ENCODE assay signal across 29 mouse cellular contexts in genomic region chr13:100634106-100634691, GRCm38 (mm10). TPM values are rescaled to one million over a fixed set of nuclear protein-coding genes. Genes with fewer than 3 reads are reported as not detected.
DNase-seq lines count a peak whose midpoint lies in the region; ATAC-seq lines count a peak whose summit lies in the region.
"Had no signal": no experiment of that assay in that cellular context is flagged by ENCODE, and none has a peak within 500 bp of the region (broad histone marks: within the 10 kb centered on the region; RNA-seq: fewer than 3 reads in every experiment).

No protein-coding gene starts in this region.

- DNase-seq in 416B (ENCODE audit: low read depth) (peak; percentile 79), MEL-GATA-1-ER (ENCODE audit: extremely low read depth, low read depth) (peak; percentile 85)
- no peak for DNase-seq in midbrain, embryonic 14.5 days
- DNase-seq in lung, postnatal 36 days: no peak
- DNase-seq in cerebellum, postnatal 25 days: no peak
- DNase-seq: adrenal gland, adult 2 months; adrenal gland, postnatal 14 days; B cell, adult 2 months; cerebellum, adult 11 months; cerebellum, adult 2 months; cerebellum, adult 9-11 months; forebrain, postnatal 0 days; gastrocnemius, adult 2 months; gastrocnemius, postnatal 14 days; heart, adult 18-20 months; heart, postnatal 10 days; heart, postnatal 36 days had no signal

- WGBS in midbrain, embryonic 14.5 days: 98% methylated on average over 3 of the region's 3 CpGs

- no peak overlapping the region for H3K9ac ChIP-seq in midbrain, embryonic 14.5 days (replicated peaks; ENCODE audit: low read length)
- H3K9ac ChIP-seq: embryonic facial prominence, embryonic 12.5 days; embryonic facial prominence, embryonic 15.5 days; forebrain, postnatal 0 days; heart, embryonic 12.5 days; heart, embryonic 15.5 days; hindbrain, embryonic 13.5 days had no signal

- no peaks in the 10 kb centered on the region for H3K9me3 ChIP-seq in midbrain, embryonic 14.5 days (ENCODE audit: control insufficient read depth, low read length)
- H3K9me3 ChIP-seq: embryonic facial prominence, embryonic 12.5 days; embryonic facial prominence, embryonic 15.5 days; heart, embryonic 12.5 days; heart, embryonic 15.5 days; hindbrain, embryonic 10.5 days; hindbrain, embryonic 13.5 days had no signal

- no peaks in the 10 kb centered on the region for H3K4me1 ChIP-seq in midbrain, embryonic 14.5 days (ENCODE audit: control insufficient read depth, insufficient read depth, low read length)
- H3K4me1 ChIP-seq: embryonic facial prominence, embryonic 12.5 days; embryonic facial prominence, embryonic 15.5 days; heart, embryonic 12.5 days; heart, embryonic 15.5 days; hindbrain, embryonic 10.5 days; hindbrain, embryonic 13.5 days had no signal

- H3K4me2 ChIP-seq in midbrain, embryonic 14.5 days (ENCODE audit: low read length): no peak overlapping the region
- H3K4me2 ChIP-seq: embryonic facial prominence, embryonic 12.5 days; embryonic facial prominence, embryonic 15.5 days; heart, embryonic 12.5 days; heart, embryonic 15.5 days; hindbrain, embryonic 13.5 days had no signal

- peak; percentile 88 for ATAC-seq in megakaryocyte, adult 5-6 weeks (ENCODE audit: poor library complexity, severe bottlenecking)
- ATAC-seq in megakaryocyte-erythroid progenitor cell, adult 5-6 weeks (replicated peaks; ENCODE audit: low FRiP score, low TSS enrichment, poor library complexity, severe bottlenecking): 0 out of 2 replicates have a peak, but pooled peaks have one; percentile 57
- ATAC-seq in midbrain, embryonic 14.5 days (ENCODE audit: low FRiP score, low TSS enrichment): no peak
- ATAC-seq: forebrain, embryonic 14.5 days; forebrain, postnatal 0 days; hindbrain, embryonic 16.5 days; Patski had no signal

- no peak overlapping the region for H3K4me3 ChIP-seq in midbrain, embryonic 14.5 days (replicated peaks; ENCODE audit: low read depth, low read length)
- H3K4me3 ChIP-seq: embryonic facial prominence, embryonic 12.5 days; embryonic facial prominence, embryonic 15.5 days; gastrocnemius, adult 2 months; heart, embryonic 12.5 days; heart, embryonic 15.5 days; hindbrain, embryonic 10.5 days; hindbrain, embryonic 13.5 days had no signal

- H3K27ac ChIP-seq in midbrain, embryonic 14.5 days (replicated peaks; ENCODE audit: low read depth, low read length): no peak overlapping the region
- H3K27ac ChIP-seq: embryonic facial prominence, embryonic 12.5 days; embryonic facial prominence, embryonic 15.5 days; gastrocnemius, adult 2 months; heart, embryonic 15.5 days; hindbrain, embryonic 10.5 days; hindbrain, embryonic 13.5 days had no signal

- H3K36me3 ChIP-seq in midbrain, embryonic 14.5 days (ENCODE audit: control insufficient read depth, insufficient read depth, low read length): peaks cover 79% of the 10 kb centered on the region

- H3K27me3 ChIP-seq in midbrain, embryonic 14.5 days (ENCODE audit: control insufficient read depth, insufficient read depth, low read length): no peaks in the 10 kb centered on the region
- H3K27me3 ChIP-seq: CH12.LX; embryonic facial prominence, embryonic 12.5 days; embryonic facial prominence, embryonic 15.5 days; heart, embryonic 12.5 days; heart, embryonic 15.5 days; hindbrain, embryonic 13.5 days; Patski had no signal

RNA-seq across cellular contexts. Expression of gene Ak6, which starts 16.6 kb away (rescaled TPM):
- 189 and 230 TPM in 2 replicates for total RNA-seq in megakaryocyte, adult 5-6 weeks (2015)
- 153 and 173 TPM in 2 replicates for total RNA-seq in megakaryocyte, adult 5-6 weeks (2017)
- 266 and 321 TPM in 2 replicates for total RNA-seq in megakaryocyte-erythroid progenitor cell, adult 5-6 weeks (2014; fragmentation: Nextera tagmentation)
- total RNA-seq in megakaryocyte-erythroid progenitor cell, adult 5-6 weeks (2017): 395 and 432 TPM in 2 replicates
- 344 and 368 TPM in 2 replicates for polyA plus RNA-seq in midbrain, embryonic 14.5 days (2014; fragmentation: Nextera tagmentation; extraction: Ambion mirVana)

RNA-seq across cellular contexts. Expression of gene Rad17, which starts 16.7 kb away (rescaled TPM):
- 25.6 and 28.7 TPM in 2 replicates for total RNA-seq in megakaryocyte, adult 5-6 weeks (2015)
- total RNA-seq in megakaryocyte, adult 5-6 weeks (2017): 29.7 and 35.3 TPM in 2 replicates
- total RNA-seq in megakaryocyte-erythroid progenitor cell, adult 5-6 weeks (2014; fragmentation: Nextera tagmentation): 34.6 and 39.9 TPM in 2 replicates
- total RNA-seq in megakaryocyte-erythroid progenitor cell, adult 5-6 weeks (2017): 51.5 and 60.1 TPM in 2 replicates
- 17.8 and 20.6 TPM in 2 replicates for polyA plus RNA-seq in midbrain, embryonic 14.5 days (2014; fragmentation: Nextera tagmentation; extraction: Ambion mirVana)

RNA-seq across cellular contexts. Expression of gene Taf9, which starts 17.2 kb away (rescaled TPM):
- total RNA-seq in megakaryocyte, adult 5-6 weeks (2015): 21.9 and 28.0 TPM in 2 replicates
- total RNA-seq in megakaryocyte, adult 5-6 weeks (2017): 14.4 and 26.5 TPM in 2 replicates
- total RNA-seq in megakaryocyte-erythroid progenitor cell, adult 5-6 weeks (2014; fragmentation: Nextera tagmentation): 19.2 and 24.7 TPM in 2 replicates
- total RNA-seq in megakaryocyte-erythroid progenitor cell, adult 5-6 weeks (2017): 23.6 and 28.5 TPM in 2 replicates
- 30.9 and 31.3 TPM in 2 replicates for polyA plus RNA-seq in midbrain, embryonic 14.5 days (2014; fragmentation: Nextera tagmentation; extraction: Ambion mirVana)
- polyA plus RNA-seq: adrenal gland, adult 2 months had no signal

RNA-seq across cellular contexts. Expression of gene Marveld2, which starts 17.4 kb away (rescaled TPM):
- 0.07 and 0.16 TPM in 2 replicates for total RNA-seq in megakaryocyte, adult 5-6 weeks (2015)
- total RNA-seq in megakaryocyte, adult 5-6 weeks (2017): 0.40 and 0.53 TPM in 2 replicates
- total RNA-seq in megakaryocyte-erythroid progenitor cell, adult 5-6 weeks (2014; fragmentation: Nextera tagmentation): 0.74 and 1.7 TPM in 2 replicates
- total RNA-seq in megakaryocyte-erythroid progenitor cell, adult 5-6 weeks (2017): 1.3 and 2.1 TPM in 2 replicates
- 1.9 and 2.7 TPM in 2 replicates for polyA plus RNA-seq in midbrain, embryonic 14.5 days (2014; fragmentation: Nextera tagmentation; extraction: Ambion mirVana)

RNA-seq across cellular contexts. Expression of gene Ccdc125, which starts 35.3 kb away (rescaled TPM):
- 36.8 and 39.3 TPM in 2 replicates for total RNA-seq in megakaryocyte, adult 5-6 weeks (2015)
- total RNA-seq in megakaryocyte, adult 5-6 weeks (2017): 65.1 and 70.7 TPM in 2 replicates
- 0.90 and 3.6 TPM in 2 replicates for total RNA-seq in megakaryocyte-erythroid progenitor cell, adult 5-6 weeks (2014; fragmentation: Nextera tagmentation)
- total RNA-seq in megakaryocyte-erythroid progenitor cell, adult 5-6 weeks (2017): 6.4 and 9.2 TPM in 2 replicates
- polyA plus RNA-seq in midbrain, embryonic 14.5 days (2014; fragmentation: Nextera tagmentation; extraction: Ambion mirVana): 0.58 and 2.0 TPM in 2 replicates

Comparison
In these comparisons a context has a peak if more than half of its experiments do, and no peak if none do; other contexts are left out.
1. DNase-seq: peak in 416B (single experiment) and MEL-GATA-1-ER (single experiment); none in midbrain, embryonic 14.5 days (single experiment), lung, postnatal 36 days (single experiment) and cerebellum, postnatal 25 days (0 of 2).